Mouse (Mus musculus) stomach, embryonic 16.5 days (tissue): Measurements from ENCODE around the gene Fam110a. TPM values are rescaled to one million over a fixed set of nuclear protein-coding genes. Genes with fewer than 3 reads are reported as not detected.

Experiments
- ATAC-seq: fragments of 200-750 bp; cut with Nextera tagmentation; 2 replicates; pipeline ENCODE4 v1.8.0; 2017; ENCODE audit warnings: moderate number of reproducible peaks, moderate TSS enrichment; ENCODE audit not compliant: insufficient read depth, low FRiP score
- H3K27ac ChIP-seq: fragments of 300-500 bp; sonication (generic); 2 replicates; pipeline ENCODE4 v1.5.1; 2014; ENCODE audit warnings: low read length
- H3K27me3 ChIP-seq: fragments of 300-500 bp; sonication (generic); 2 replicates; pipeline ENCODE4 v1.6.1; 2014; ENCODE audit warnings: low read length, control low read depth, mixed read lengths; ENCODE audit not compliant: control insufficient read depth, insufficient read depth
- H3K36me3 ChIP-seq: fragments of 300-500 bp; sonication (generic); 2 replicates; pipeline ENCODE4 v1.6.1; 2014; ENCODE audit warnings: low read length; ENCODE audit not compliant: control insufficient read depth, insufficient read depth
- H3K4me1 ChIP-seq: fragments of 300-500 bp; sonication (generic); 2 replicates; pipeline ENCODE4 v1.6.1; 2014; ENCODE audit warnings: low read length, control low read depth, mixed read lengths; ENCODE audit not compliant: control insufficient read depth, insufficient read depth
- H3K4me2 ChIP-seq: fragments of 300-500 bp; sonication (generic); 2 replicates; pipeline ENCODE4 v1.6.1; 2014; ENCODE audit warnings: low read depth, low read length, mixed read lengths
- H3K4me3 ChIP-seq: fragments of 300-500 bp; sonication (generic); replicated peaks from 2 replicates; pipeline ENCODE4 v1.5.1; 2014; ENCODE audit warnings: mild to moderate bottlenecking, low read length
- H3K9ac ChIP-seq: fragments of 300-500 bp; sonication (generic); 2 replicates; pipeline ENCODE4 v1.6.1; 2014; ENCODE audit warnings: low read length
- H3K9me3 ChIP-seq: fragments of 300-500 bp; sonication (generic); replicated peaks from 2 replicates; pipeline ENCODE4 v1.6.1; 2016; ENCODE audit warnings: low read length, control low read depth; ENCODE audit not compliant: control insufficient read depth
- WGBS: fragments of 180-500 bp; shearing (Covaris S2); extraction: QIAGEN DNeasy Blood & Tissue Kit; methylation state at CpG from one replicate; pipeline ENCODE4 v1.1.7; 2014; 5-methylcytosine and 5-hydroxymethylcytosine counted together
- polyA plus RNA-seq: library from polyadenylated mRNA; unstranded; fragments of >200 nt; fragmentation: Nextera tagmentation; extraction: Ambion mirVana; gene quantifications from 2 replicates; pipeline ENCODE4 v1.2.1, GENCODE M21; 2015

Gene Fam110a
- polyA plus RNA-seq: 31.2 and 32.7 TPM in 2 replicates

GRCm38 (mm10) chr2:151979470-151980354 lies at the start of gene Fam110a:
TSS of gene Fam110a (minus strand) at chr2:151980219.
- Histone ChIP-seq H3K4me1 (peaks cover 31% of the 10 kb centered on the region), H3K27me3 (no peaks in the 10 kb centered on the region), H3K4me3 (peak within 1 kb of the TSS; percentile 88), H3K27ac (peak within 1 kb of the TSS; percentile 85), H3K4me2 (peak within 1 kb of the TSS; percentile 62), H3K9me3 (no peaks in the 10 kb centered on the region), H3K9ac (peak within 1 kb of the TSS; percentile 92), H3K36me3 (no peaks in the 10 kb centered on the region)
- peak; percentile 86 for ATAC-seq
- under 1% methylated on average over 45 of the region's 46 CpGs for WGBS

GRCm38 (mm10) chr2:152029252-152030082 lies 49.4 kb upstream of the Fam110a start:
- Histone ChIP-seq H3K27me3 (peaks cover 18% of the 10 kb centered on the region; the same call in 1 of the 2 replicates), H3K4me1 (0 out of 2 replicates have a peak, but pooled peaks cover 4% of the 10 kb centered on the region), H3K9ac (peak overlapping the region; percentile 74), H3K4me3 (peak overlapping the region; percentile 69), H3K27ac (no peak overlapping the region), H3K4me2 (peak overlapping the region; percentile 95), H3K9me3 (no peaks in the 10 kb centered on the region), H3K36me3 (no peaks in the 10 kb centered on the region)
- WGBS: under 1% methylated on average over 54 of the region's 54 CpGs
- ATAC-seq: peak; percentile 92

GRCm38 (mm10) chr2:152024883-152025422 lies 44.9 kb upstream of the Fam110a start:
- H3K4me1 ChIP-seq: 0 out of 2 replicates have a peak, but pooled peaks cover 4% of the 10 kb centered on the region
- 0 out of 2 replicates have a peak, but pooled peaks cover 3% of the 10 kb centered on the region for H3K27me3 ChIP-seq
- no peak for ATAC-seq
- H3K9me3 ChIP-seq: no peaks in the 10 kb centered on the region
- H3K4me3 ChIP-seq: no peak overlapping the region
- H3K4me2 ChIP-seq: no peak overlapping the region
- no peaks in the 10 kb centered on the region for H3K36me3 ChIP-seq
- WGBS: 46% methylated on average over 11 of the region's 11 CpGs
- no peak overlapping the region for H3K27ac ChIP-seq
- no peak overlapping the region for H3K9ac ChIP-seq

- H3K4me1 ChIP-seq: no peaks in the 10 kb centered on the region
- H3K27me3 ChIP-seq: no peaks in the 10 kb centered on the region
- no peak overlapping the region for H3K27ac ChIP-seq
- H3K4me2 ChIP-seq: no peak overlapping the region
- no peaks in the 10 kb centered on the region for H3K9me3 ChIP-seq
- no peak overlapping the region for H3K4me3 ChIP-seq
- H3K9ac ChIP-seq: no peak overlapping the region
- ATAC-seq: no peak
- H3K36me3 ChIP-seq: no peaks in the 10 kb centered on the region
Observed at GRCm38 (mm10) chr2:152022022-152022421, 42.0 kb upstream of the Fam110a start.

GRCm38 (mm10) chr2:152020255-152020654 lies 40.2 kb upstream of the Fam110a start:
- H3K4me2 ChIP-seq: no peak overlapping the region
- no peaks in the 10 kb centered on the region for H3K27me3 ChIP-seq
- H3K36me3 ChIP-seq: no peaks in the 10 kb centered on the region
- no peak overlapping the region for H3K4me3 ChIP-seq
- WGBS: 27% methylated on average over 6 of the region's 6 CpGs
- no peak overlapping the region for H3K9ac ChIP-seq
- no peak overlapping the region for H3K27ac ChIP-seq
- no peaks in the 10 kb centered on the region for H3K9me3 ChIP-seq
- no peak for ATAC-seq
- no peaks in the 10 kb centered on the region for H3K4me1 ChIP-seq

- no peaks in the 10 kb centered on the region for H3K9me3 ChIP-seq
- peaks cover 8% of the 10 kb centered on the region; the same call in 1 of the 2 replicates for H3K4me1 ChIP-seq
- H3K4me3 ChIP-seq: no peak overlapping the region
- H3K36me3 ChIP-seq: no peaks in the 10 kb centered on the region
- H3K27ac ChIP-seq: no peak overlapping the region
- H3K9ac ChIP-seq: no peak overlapping the region
- no peaks in the 10 kb centered on the region for H3K27me3 ChIP-seq
- H3K4me2 ChIP-seq: no peak overlapping the region
- no peak for ATAC-seq
- WGBS: 68% methylated on average over 9 of the region's 9 CpGs
Observed at GRCm38 (mm10) chr2:152016666-152017065, 36.6 kb upstream of the Fam110a start.

- WGBS: 46% methylated on average over 4 of the region's 4 CpGs
- ATAC-seq: no peak
- H3K27ac ChIP-seq: no peak overlapping the region
- no peaks in the 10 kb centered on the region for H3K9me3 ChIP-seq
- no peak overlapping the region for H3K4me3 ChIP-seq
- H3K9ac ChIP-seq: no peak overlapping the region
- no peaks in the 10 kb centered on the region for H3K36me3 ChIP-seq
- H3K4me2 ChIP-seq: no peak overlapping the region
- no peaks in the 10 kb centered on the region for H3K27me3 ChIP-seq
- peaks cover 8% of the 10 kb centered on the region; the same call in 1 of the 2 replicates for H3K4me1 ChIP-seq
Observed at GRCm38 (mm10) chr2:152015997-152016396, 36.0 kb upstream of the Fam110a start.

GRCm38 (mm10) chr2:152012701-152013100 lies 32.7 kb upstream of the Fam110a start:
- H3K9me3 ChIP-seq: no peaks in the 10 kb centered on the region
- ATAC-seq: no peak
- no peaks in the 10 kb centered on the region for H3K27me3 ChIP-seq
- H3K4me2 ChIP-seq: no peak overlapping the region
- H3K4me3 ChIP-seq: no peak overlapping the region
- no peaks in the 10 kb centered on the region for H3K36me3 ChIP-seq
- WGBS: 73% methylated on average over 2 of the region's 2 CpGs
- H3K4me1 ChIP-seq: peaks cover 8% of the 10 kb centered on the region; the same call in 1 of the 2 replicates
- peak overlapping the region; percentile 88 for H3K27ac ChIP-seq
- no peak overlapping the region for H3K9ac ChIP-seq
